Mouse (Mus musculus) testis, adult 2 months (tissue): Measurements from ENCODE around the gene N6amt1.

ENCODE experiments used
- CTCF ChIP-seq: fragments of 200-500 bp; IDR thresholded peaks from 2 replicates; pipeline ENCODE4 v1.5.1; 2012; ENCODE audit warnings: low read depth, mild to moderate bottlenecking, inconsistent platforms, low read length, moderate library complexity; ENCODE audit not compliant: control insufficient read depth, insufficient read depth, insufficient replicate concordance
- POLR2A ChIP-seq: fragments of 200-500 bp; IDR thresholded peaks from 2 replicates; pipeline ENCODE4 v1.6.1; 2012; ENCODE audit warnings: low read depth, mild to moderate bottlenecking, inconsistent platforms, low read length, moderate library complexity; ENCODE audit not compliant: control insufficient read depth

DNA sequence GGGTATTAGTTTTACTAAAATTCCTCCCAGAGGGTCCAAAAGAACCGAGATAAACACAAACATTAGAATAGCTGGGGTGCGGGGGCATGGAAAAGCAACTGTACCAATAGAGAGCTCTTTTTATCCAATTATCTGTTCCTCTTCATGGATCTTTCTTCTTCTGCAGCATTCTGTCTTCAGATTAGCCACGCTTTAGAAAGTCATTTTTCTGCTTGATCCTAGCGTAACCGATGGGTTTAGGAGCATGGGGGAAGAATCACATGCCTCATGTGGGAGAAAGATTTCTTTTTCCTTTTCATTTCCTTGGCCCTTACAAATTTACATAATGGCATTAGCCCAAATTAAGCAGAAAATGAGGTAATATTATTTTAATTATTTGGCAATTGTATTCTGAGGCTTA lies 35.0 kb upstream of the N6amt1 start:
- TF ChIP-seq POLR2A (no peak), CTCF (no peak)
